Mouse (Mus musculus) cerebellum, adult 2 months (tissue): ENCODE results near the gene Lmf1. TPM values are rescaled to one million over a fixed set of nuclear protein-coding genes. Genes with fewer than 3 reads are reported as not detected.

ENCODE experiments used
- DNase-seq, 2 experiments: peaks; one replicate each; pipeline ENCODE4 v3.0.0; 2021
- H3K27ac ChIP-seq: fragments of 200-500 bp; 2 replicates; pipeline ENCODE4 v1.5.1; 2012; ENCODE audit warnings: low read length, control low read depth, inconsistent platforms; ENCODE audit not compliant: insufficient read depth
- H3K27me3 ChIP-seq: fragments of 200-500 bp; 2 replicates; pipeline ENCODE4 v1.6.1; 2012; ENCODE audit warnings: inconsistent platforms, mild to moderate bottlenecking, low read length, moderate library complexity; ENCODE audit not compliant: control insufficient read depth, insufficient read depth
- H3K4me1 ChIP-seq: fragments of 200-500 bp; 2 replicates; pipeline ENCODE4 v1.6.1; 2011; ENCODE audit warnings: low read length; ENCODE audit not compliant: control insufficient read depth, insufficient read depth
- H3K4me3 ChIP-seq: fragments of 200-500 bp; replicated peaks from 2 replicates; pipeline ENCODE3; 2011; ENCODE audit warnings: mild to moderate bottlenecking, low read depth, low read length, control low read depth; ENCODE audit not compliant: insufficient read depth
- CTCF ChIP-seq: fragments of 200-500 bp; IDR thresholded peaks from 2 replicates; pipeline ENCODE4 v1.5.1; 2011; ENCODE audit warnings: low read depth, mild to moderate bottlenecking, control low read depth, low read length, moderate library complexity, borderline replicate concordance; ENCODE audit not compliant: insufficient read depth
- POLR2A ChIP-seq: fragments of 200-500 bp; IDR thresholded peaks from 2 replicates; pipeline ENCODE4 v1.6.1; 2011; ENCODE audit warnings: low read length, control low read depth, borderline replicate concordance; ENCODE audit not compliant: insufficient read depth
- WGBS: fragments of 180-500 bp; shearing (Covaris S2); methylation state at CpG from one replicate; pipeline ENCODE4 v1.1.7; 2018; 5-methylcytosine and 5-hydroxymethylcytosine counted together
- polyA plus RNA-seq: library from polyadenylated mRNA; depleted of rRNA; stranded (reverse); fragments of >200 nt; gene quantifications from 2 replicates; pipeline ENCODE4 v1.2.3, GENCODE M21; 2012

The Lmf1 gene
- polyA plus RNA-seq, 1 experiment: 19.1 TPM

GRCm38 (mm10) chr17:25555159-25555558 lies 23.7 kb upstream of the Lmf1 start:
- no peak for DNase-seq
- WGBS: 81% methylated on average over 3 of the region's 3 CpGs
- Histone ChIP-seq H3K27ac (no peak overlapping the region), H3K4me3 (no peak overlapping the region), H3K27me3 (no peaks in the 10 kb centered on the region), H3K4me1 (peaks cover 6% of the 10 kb centered on the region)
- no peak for TF ChIP-seq POLR2A
- no peak for TF ChIP-seq CTCF

DNA sequence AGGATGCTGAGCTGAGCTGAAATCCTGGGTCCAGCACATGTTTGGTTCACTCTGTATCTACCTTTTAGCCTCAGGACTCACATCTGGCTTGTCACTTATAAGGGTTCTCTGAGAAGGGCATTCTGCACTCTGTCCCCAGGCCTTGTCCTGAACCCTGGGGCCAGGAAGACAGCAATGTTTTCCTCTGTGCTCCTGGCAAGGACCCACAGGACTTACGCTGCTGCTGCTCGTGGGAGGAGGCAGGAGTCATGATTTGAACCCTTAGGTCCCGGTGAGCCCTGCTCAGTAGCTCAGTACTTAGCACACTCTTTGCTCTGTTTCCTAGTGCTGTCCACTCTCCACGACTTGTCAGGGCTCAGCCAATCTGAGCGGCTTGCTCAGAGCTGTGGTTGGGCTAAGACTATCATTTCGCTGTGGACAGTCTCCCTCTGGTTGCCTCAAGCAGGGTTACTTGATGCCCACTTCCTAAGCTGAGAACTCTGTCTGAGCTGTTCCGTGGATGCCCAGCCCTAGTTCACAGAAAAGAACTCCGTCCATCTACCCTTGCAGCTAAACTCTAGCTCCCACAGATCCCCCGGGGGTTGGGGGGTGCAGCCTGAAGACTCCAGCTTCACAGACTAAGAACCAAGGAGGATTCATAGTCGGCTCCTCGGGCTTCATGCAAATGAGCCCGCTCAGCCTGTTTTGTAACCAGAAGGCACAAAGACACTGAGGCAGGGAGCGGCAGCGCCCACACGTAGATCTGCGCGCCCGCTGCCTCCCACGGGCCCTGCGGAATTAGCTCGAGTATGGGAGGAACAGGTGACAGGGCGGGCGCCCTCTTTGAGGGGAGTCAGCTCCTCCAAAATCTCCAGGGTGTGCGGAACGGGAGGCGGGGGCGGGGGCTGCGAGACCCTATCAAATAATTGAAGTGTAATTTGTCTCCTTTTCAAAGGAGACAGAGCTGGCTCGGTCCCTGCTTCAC lies 22.9 kb upstream of the Lmf1 start:
- Histone ChIP-seq H3K27ac (no peak overlapping the region), H3K27me3 (no peaks in the 10 kb centered on the region), H3K4me3 (no peak overlapping the region), H3K4me1 (peaks cover 6% of the 10 kb centered on the region)
- peak in 1 of 2 experiments; percentile 26 for DNase-seq
- TF ChIP-seq POLR2A (no peak), CTCF (no peak)
- 16% methylated on average over 29 of the region's 29 CpGs for WGBS

- 29% methylated on average over 21 of the region's 21 CpGs for WGBS
- no peak for DNase-seq
- H3K4me3 ChIP-seq: no peak overlapping the region
- H3K27ac ChIP-seq: no peak overlapping the region
- H3K4me1 ChIP-seq: peaks cover 6% of the 10 kb centered on the region
- H3K27me3 ChIP-seq: no peaks in the 10 kb centered on the region
- no peak for TF ChIP-seq POLR2A
- no peak for TF ChIP-seq CTCF
These were observed 22.1 kb upstream of the Lmf1 start for GRCm38 (mm10) chr17:25556630-25557354.

DNA sequence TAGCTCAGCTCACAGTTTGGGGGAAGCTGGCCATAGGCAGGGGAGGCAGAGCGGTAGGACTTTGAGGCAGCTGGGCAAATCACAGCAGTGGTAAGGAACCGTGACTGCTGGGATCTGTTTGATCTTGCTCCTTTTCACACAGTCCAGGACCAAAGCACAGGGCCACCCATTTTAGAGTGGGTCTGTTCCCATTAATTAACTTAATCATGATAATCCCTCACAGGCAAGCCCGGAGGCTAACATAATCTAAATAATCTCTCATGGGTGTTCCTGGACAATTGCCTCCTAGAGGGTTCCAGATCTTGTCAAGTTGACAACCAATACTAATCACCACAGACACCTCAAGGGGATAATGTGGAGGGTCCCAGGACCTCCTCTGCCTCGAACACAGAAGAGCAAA lies 19.3 kb upstream of the Lmf1 start:
- H3K4me3 ChIP-seq: no peak overlapping the region
- no peaks in the 10 kb centered on the region for H3K27me3 ChIP-seq
- H3K4me1 ChIP-seq: peaks cover 6% of the 10 kb centered on the region
- TF ChIP-seq POLR2A: no peak
- no peak for TF ChIP-seq CTCF
- 69% methylated on average over 4 of the region's 4 CpGs for WGBS
- DNase-seq: no peak
- H3K27ac ChIP-seq: no peak overlapping the region

GRCm38 (mm10) chr17:25560554-25561222 lies 18.2 kb upstream of the Lmf1 start:
- TF ChIP-seq POLR2A (no peak), CTCF (no peak)
- 52% methylated on average over 5 of the region's 5 CpGs for WGBS
- H3K4me1 ChIP-seq: peaks cover 2% of the 10 kb centered on the region
- no peak overlapping the region for H3K4me3 ChIP-seq
- H3K27ac ChIP-seq: no peak overlapping the region
- no peaks in the 10 kb centered on the region for H3K27me3 ChIP-seq
- no peak for DNase-seq

- H3K27me3 ChIP-seq: no peaks in the 10 kb centered on the region
These were observed 17.5 kb upstream of the Lmf1 start for GRCm38 (mm10) chr17:25561223-25562028.

DNA sequence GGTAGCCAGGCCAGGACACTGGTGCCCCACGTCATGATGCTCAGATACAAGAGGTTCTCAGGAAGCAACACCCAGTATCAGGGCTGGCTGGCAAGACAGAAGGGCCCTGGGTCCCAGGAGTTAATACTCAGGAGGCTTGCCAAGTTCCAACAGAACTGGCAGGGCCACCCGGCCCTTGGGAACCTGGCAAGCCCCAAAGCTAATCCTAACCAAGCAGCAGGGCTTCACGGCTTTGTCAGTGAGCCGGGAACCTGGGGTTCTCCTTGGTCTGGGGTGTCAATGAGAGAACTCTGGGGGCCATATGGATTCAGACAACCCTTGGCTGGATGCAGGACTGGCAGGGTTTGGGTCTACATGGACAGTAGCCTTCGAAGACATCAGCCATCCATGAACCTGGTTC lies 14.4 kb upstream of the Lmf1 start:
- Histone ChIP-seq H3K27me3 (no peaks in the 10 kb centered on the region), H3K4me1 (no peaks in the 10 kb centered on the region; the same call in 1 of the 2 replicates), H3K4me3 (no peak overlapping the region), H3K27ac (no peak overlapping the region)
- WGBS: 22% methylated on average over 5 of the region's 5 CpGs
- TF ChIP-seq CTCF (no peak), POLR2A (no peak)
- peak; percentile 26 to 55 for DNase-seq

More at GRCm38 (mm10) chr17:25561223-25562028, 17.5 kb upstream of the Lmf1 start:
- H3K27ac ChIP-seq: no peak overlapping the region
- TF ChIP-seq CTCF (no peak), POLR2A (no peak)
- 47% methylated on average over 16 of the region's 16 CpGs for whole genome bisulfite sequencing
- no peak overlapping the region for H3K4me3 ChIP-seq
- DNase-seq: peak in 1 of 2 experiments; percentile 62
- H3K4me1 ChIP-seq: no peaks in the 10 kb centered on the region; the same call in none of the 2 replicates
